Mouse (Mus musculus): ENCODE data around the gene Gm10577.

Gm10577 gene

GRCm38 (mm10) chr4:100995617-100996016 lies 24.9 kb downstream of the Gm10577 start:
- DNase-seq (ENCODE audit: low spot score) = no peak

- DNase-seq (ENCODE audit: low spot score) = no peak
Measured at GRCm38 (mm10) chr4:100994442-100995255, 25.8 kb downstream of the Gm10577 start.

GRCm38 (mm10) chr4:100992086-100992485 lies 28.4 kb downstream of the Gm10577 start:
- no peak for DNase-seq (ENCODE audit: low spot score)

GRCm38 (mm10) chr4:100990996-100991395 lies 29.5 kb downstream of the Gm10577 start:
- no peak for DNase-seq (ENCODE audit: low spot score)

GRCm38 (mm10) chr4:100988231-100988799 lies 32.2 kb downstream of the Gm10577 start:
- DNase-seq (ENCODE audit: low spot score) = peak; percentile 32

- DNase-seq (ENCODE audit: low spot score) = no peak
Measured at GRCm38 (mm10) chr4:100987187-100987586, 33.3 kb downstream of the Gm10577 start.

GRCm38 (mm10) chr4:100977522-100977921 lies 43.0 kb downstream of the Gm10577 start:
- no peak for DNase-seq (ENCODE audit: low spot score)

GRCm38 (mm10) chr4:100974455-100975035 lies 46.0 kb downstream of the Gm10577 start:
- DNase-seq (ENCODE audit: low spot score) = no peak

GRCm38 (mm10) chr4:100973641-100974454 lies 46.6 kb downstream of the Gm10577 start:
- DNase-seq (ENCODE audit: low spot score) = no peak
